Mouse (Mus musculus) ES-E14 (cell line): ENCODE measurements around the gene Iqschfp. TPM values are rescaled to one million over a fixed set of nuclear protein-coding genes. Genes with fewer than 3 reads are reported as not detected.

Experiments
- DNase-seq: peaks from one replicate; pipeline ENCODE4 v3.0.0-alpha.2; 2013; ENCODE audit warnings: low read depth, low spot score
- H3K27ac ChIP-seq: 2 replicates; pipeline ENCODE4 v1.5.1; 2012; ENCODE audit warnings: low read depth, mild to moderate bottlenecking, low read length, moderate library complexity, mixed read lengths; ENCODE audit not compliant: poor library complexity, insufficient read depth, severe bottlenecking
- H3K36me3 ChIP-seq: 2 replicates; pipeline ENCODE4 v1.6.1; 2012; ENCODE audit warnings: mild to moderate bottlenecking, low read length, moderate library complexity, mixed read lengths; ENCODE audit not compliant: control insufficient read depth, poor library complexity, insufficient read depth, severe bottlenecking
- H3K4me1 ChIP-seq, 2 experiments: fragments of 150-350 bp in 1 of 2; sonication (generic) in 1 of 2; 2 replicates each; pipeline ENCODE4 v1.6.1; 2012; ENCODE audit warnings: low read length in 2 of 2, mild to moderate bottlenecking in 1 of 2, mixed read lengths in 1 of 2; ENCODE audit not compliant: control insufficient read depth in 2 of 2, insufficient read depth in 2 of 2, poor library complexity in 1 of 2
- H3K4me3 ChIP-seq, 2 experiments: fragments of 150-350 bp in 1 of 2; sonication (generic) in 1 of 2; 2 replicates each; pipeline ENCODE4 v1.5.1; 2012; ENCODE audit warnings: low read length in 2 of 2, low read depth in 1 of 2, mild to moderate bottlenecking in 1 of 2, mixed read lengths in 1 of 2; ENCODE audit not compliant: insufficient read depth in 1 of 2, poor library complexity in 1 of 2, severe bottlenecking in 1 of 2
- H3K9ac ChIP-seq: 2 replicates; pipeline ENCODE4 v1.6.1; 2012; ENCODE audit warnings: low read depth, mild to moderate bottlenecking, low read length, mixed read lengths; ENCODE audit not compliant: poor library complexity, insufficient read depth, severe bottlenecking
- H3K9me3 ChIP-seq: fragments of 150-350 bp; sonication (generic); 2 replicates; pipeline ENCODE4 v1.6.1; 2012; ENCODE audit warnings: low read depth, mild to moderate bottlenecking, low read length; ENCODE audit not compliant: control insufficient read depth, insufficient read depth
- CHD2 ChIP-seq: IDR thresholded peaks from 2 replicates; pipeline ENCODE4 v1.6.1; 2014; ENCODE audit warnings: mild to moderate bottlenecking, low read depth, low read length, inconsistent platforms
- HCFC1 ChIP-seq: IDR thresholded peaks from 2 replicates; pipeline ENCODE4 v1.6.1; 2012; ENCODE audit warnings: low read length, inconsistent platforms, borderline replicate concordance; ENCODE audit not compliant: insufficient read depth
- MAFK ChIP-seq: IDR thresholded peaks from 2 replicates; pipeline ENCODE4 v1.6.1; 2014; ENCODE audit warnings: mild to moderate bottlenecking, low read depth, low read length, inconsistent platforms; ENCODE audit not compliant: insufficient read depth
- ZC3H11A ChIP-seq: IDR thresholded peaks from 2 replicates; pipeline ENCODE4 v1.6.1; 2012; ENCODE audit warnings: low read depth, mild to moderate bottlenecking, inconsistent platforms, low read length, borderline replicate concordance
- ZNF384 ChIP-seq: IDR thresholded peaks from 2 replicates; pipeline ENCODE4 v1.6.1; 2012; ENCODE audit warnings: low read depth, low read length, inconsistent platforms
- in situ Hi-C, 2 experiments: fragments of 600-800 bp; cut with MboI; formaldehyde crosslinking; loops; one replicate each; pipeline ENCODE4 v1.15.1; 2025; ENCODE audit warnings: low sequenced_read_pairs in 2 of 2, inconsistent platforms in 1 of 2; ENCODE audit not compliant: unreplicated experiment in 2 of 2
- total RNA-seq: library from RNA; depleted of rRNA; stranded (reverse); fragments of 300-350 nt; gene quantifications from 2 replicates; pipeline ENCODE4 v1.2.3, GENCODE M21; 2012

Gene Iqschfp
- total RNA-seq, 1 experiment = not detected

DNA sequence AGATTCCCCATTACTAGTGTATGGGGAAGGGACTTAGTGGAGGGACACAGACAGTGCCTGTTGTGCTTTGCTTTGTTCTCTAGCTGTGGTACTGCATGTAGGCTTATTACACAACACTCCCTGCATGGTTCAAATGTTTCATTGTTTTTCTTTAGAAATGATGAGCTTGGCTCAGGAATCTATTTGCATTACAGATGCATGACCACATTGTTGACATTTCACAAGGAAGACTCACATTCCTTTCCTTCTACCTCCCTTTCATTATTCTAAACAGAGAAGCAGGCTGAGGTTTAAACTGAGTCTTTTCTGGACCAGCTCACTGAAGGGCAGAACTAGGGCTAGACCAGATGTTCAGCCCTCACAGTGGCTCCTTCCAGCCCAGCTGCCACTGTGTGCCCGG lies 360.3 kb downstream of the Iqschfp start:
- in situ Hi-C loops = no loop called here
- no peaks in the 10 kb centered on the region for H3K9me3 ChIP-seq

GRCm38 (mm10) chr3:68262304-68262703 lies 370.3 kb downstream of the Iqschfp start:
- in situ Hi-C loops = no loop called here

More for the DNA sequence above, 360.3 kb downstream of the Iqschfp start:
- DNase-seq = no peak
- H3K4me1 ChIP-seq = no peaks in the 10 kb centered on the region; a peak in 1 of 4 replicates
- no peaks in the 10 kb centered on the region for H3K36me3 ChIP-seq
- H3K4me3 ChIP-seq = no peak overlapping the region
- TF ChIP-seq ZC3H11A = no peak
- TF ChIP-seq HCFC1 = no peak
- TF ChIP-seq MAFK = no peak
- no peak for TF ChIP-seq CHD2
- no peak for TF ChIP-seq ZNF384
- no peak overlapping the region for H3K9ac ChIP-seq
- no peak overlapping the region for H3K27ac ChIP-seq

DNA sequence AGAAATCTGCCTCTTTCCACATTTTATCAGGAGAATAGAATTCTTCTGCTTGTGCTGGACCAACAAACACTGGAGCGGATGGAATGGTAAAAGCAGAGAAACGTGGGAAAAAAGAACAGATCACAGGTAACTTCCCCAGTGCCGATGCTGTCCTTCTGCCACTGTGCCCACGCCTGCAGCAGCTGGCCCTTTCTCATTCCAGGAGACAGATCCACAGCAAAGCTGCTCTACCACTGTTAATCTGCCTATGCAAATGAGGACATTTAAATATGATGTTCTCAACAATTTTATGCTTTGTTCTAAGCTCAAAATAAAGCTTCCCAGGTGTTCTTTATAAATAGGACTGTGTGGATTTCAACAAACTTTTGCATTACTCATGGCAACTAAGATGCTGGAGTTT lies 375.9 kb downstream of the Iqschfp start:
- DNase-seq = no peak
- Histone ChIP-seq H3K36me3 (no peaks in the 10 kb centered on the region), H3K4me3 (no peak overlapping the region), H3K9ac (no peak overlapping the region), H3K27ac (no peak overlapping the region), H3K4me1 (no peaks in the 10 kb centered on the region), H3K9me3 (peaks cover 2% of the 10 kb centered on the region; the same call in 1 of the 2 replicates)
- in situ Hi-C loops = no loop called here
- no peak for TF ChIP-seq MAFK
- TF ChIP-seq CHD2 = no peak

More at GRCm38 (mm10) chr3:68262304-68262703, 370.3 kb downstream of the Iqschfp start:
- H3K27ac ChIP-seq = no peak overlapping the region
- TF ChIP-seq CHD2 (no peak), ZNF384 (no peak), ZC3H11A (no peak), HCFC1 (no peak), MAFK (no peak)
- no peak overlapping the region for H3K9ac ChIP-seq
- H3K36me3 ChIP-seq = no peaks in the 10 kb centered on the region
- DNase-seq = no peak
- no peak overlapping the region for H3K4me3 ChIP-seq
- no peaks in the 10 kb centered on the region for H3K4me1 ChIP-seq
- no peaks in the 10 kb centered on the region for H3K9me3 ChIP-seq

DNA sequence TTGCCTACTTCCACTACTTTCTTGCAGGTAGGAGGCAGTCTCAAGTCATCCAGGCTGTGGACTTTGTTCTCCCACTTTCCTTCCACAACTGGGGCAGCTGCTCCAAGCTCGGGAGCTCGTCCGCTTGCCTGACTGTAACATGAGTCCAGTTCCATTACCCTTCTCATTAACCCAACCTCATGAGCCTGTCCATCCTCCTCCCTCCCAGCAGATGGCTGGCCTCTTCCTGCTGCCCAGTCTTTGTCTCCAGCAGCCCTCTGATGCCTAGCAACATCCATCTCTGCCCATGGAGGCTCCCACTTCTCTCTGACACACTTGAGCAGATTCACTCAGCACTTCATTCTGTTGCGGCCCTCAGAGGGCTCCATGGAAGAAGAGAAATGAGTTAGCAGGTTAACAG lies 377.2 kb downstream of the Iqschfp start:
- no peak overlapping the region for H3K4me3 ChIP-seq
- H3K9me3 ChIP-seq = peaks cover 2% of the 10 kb centered on the region; the same call in 1 of the 2 replicates
- H3K4me1 ChIP-seq = no peaks in the 10 kb centered on the region
- in situ Hi-C loops = no loop called here
- H3K36me3 ChIP-seq = no peaks in the 10 kb centered on the region
- no peak overlapping the region for H3K27ac ChIP-seq
- no peak overlapping the region for H3K9ac ChIP-seq
- DNase-seq = no peak
- TF ChIP-seq ZC3H11A = no peak
- no peak for TF ChIP-seq MAFK
- TF ChIP-seq CHD2 = no peak
- no peak for TF ChIP-seq ZNF384
- TF ChIP-seq HCFC1 = no peak

GRCm38 (mm10) chr3:68270246-68270645 lies 378.2 kb downstream of the Iqschfp start:
- Histone ChIP-seq H3K27ac (no peak overlapping the region), H3K9ac (no peak overlapping the region), H3K36me3 (no peaks in the 10 kb centered on the region), H3K4me1 (no peaks in the 10 kb centered on the region), H3K4me3 (no peak overlapping the region), H3K9me3 (peaks cover 2% of the 10 kb centered on the region; the same call in 1 of the 2 replicates)
- TF ChIP-seq HCFC1 (no peak), ZC3H11A (no peak), CHD2 (no peak)
- in situ Hi-C loops = no loop called here
- DNase-seq = no peak
